Mouse (Mus musculus) gastrocnemius, adult 18-20 months (tissue): ENCODE measurements around the gene Usp7. TPM values are rescaled to one million over a fixed set of nuclear protein-coding genes. Genes with fewer than 3 reads are reported as not detected.
"Not testable (repeated sequence)": the region's sequence is repeated elsewhere in the genome, so short reads cannot be mapped to it uniquely, and the experiment has no call there.

ENCODE experiments used
- DNase-seq: peaks from one replicate; pipeline ENCODE4 v3.0.0; 2021; ENCODE audit warnings: low spot score
- total RNA-seq, 2 experiments: library from RNA; stranded (reverse); gene quantifications; 2 replicates each; pipeline ENCODE4 v1.2.3; 2021

Usp7 gene
- total RNA-seq, 2 experiments from 2014 or later = 56.1 to 62.5 TPM

GRCm38 (mm10) chr16:8752334-8752733 is 39.8 kb downstream of the Usp7 start:
- DNase-seq = no peak

- DNase-seq = no peak
Measured at GRCm38 (mm10) chr16:8751555-8752235, 40.4 kb downstream of the Usp7 start.

- no peak for DNase-seq
Measured at GRCm38 (mm10) chr16:8748904-8749303, 43.2 kb downstream of the Usp7 start.

- no peak for DNase-seq
Measured at GRCm38 (mm10) chr16:8748175-8748846, 43.8 kb downstream of the Usp7 start.

GRCm38 (mm10) chr16:8747772-8748171 is 44.3 kb downstream of the Usp7 start:
- no peak for DNase-seq

- no peak for DNase-seq
Measured at GRCm38 (mm10) chr16:8746509-8746908, 45.6 kb downstream of the Usp7 start.

- no peak for DNase-seq
Measured at GRCm38 (mm10) chr16:8745751-8746150, 46.4 kb downstream of the Usp7 start.

- no peak for DNase-seq
Measured at GRCm38 (mm10) chr16:8743989-8744388, 48.1 kb downstream of the Usp7 start.

GRCm38 (mm10) chr16:8741697-8742096 is 50.4 kb downstream of the Usp7 start:
- no peak for DNase-seq

GRCm38 (mm10) chr16:8741110-8741509 is 51.0 kb downstream of the Usp7 start:
- DNase-seq = no peak

GRCm38 (mm10) chr16:8738542-8739514 is 53.3 kb downstream of the Usp7 start:
- peak; percentile 91 for DNase-seq

- no peak for DNase-seq
Measured at GRCm38 (mm10) chr16:8737666-8738541, 54.2 kb downstream of the Usp7 start.

GRCm38 (mm10) chr16:8737341-8737665 is 54.8 kb downstream of the Usp7 start:
- no peak for DNase-seq

- no peak for DNase-seq
Measured at GRCm38 (mm10) chr16:8736757-8737156, 55.4 kb downstream of the Usp7 start.

- DNase-seq = no peak
Measured at GRCm38 (mm10) chr16:8736032-8736431, 56.1 kb downstream of the Usp7 start.

- no peak for DNase-seq
Measured at GRCm38 (mm10) chr16:8734693-8735092, 57.4 kb downstream of the Usp7 start.

- no peak for DNase-seq
Measured at GRCm38 (mm10) chr16:8733624-8734023, 58.5 kb downstream of the Usp7 start.

- DNase-seq = not testable (repeated sequence)
Measured at GRCm38 (mm10) chr16:8732450-8732849, 59.7 kb downstream of the Usp7 start.

GRCm38 (mm10) chr16:8731630-8732029 is 60.5 kb downstream of the Usp7 start:
- no peak for DNase-seq

GRCm38 (mm10) chr16:8728111-8728748 is 63.9 kb downstream of the Usp7 start:
- DNase-seq = no peak

- no peak for DNase-seq
Measured at GRCm38 (mm10) chr16:8725807-8726206, 66.3 kb downstream of the Usp7 start.
